In genomic region chr7:44306516-44307240, GRCm38 (mm10) we compare ENCODE assay signal across 8 mouse cellular contexts. TPM values are rescaled to one million over a fixed set of nuclear protein-coding genes. Genes with fewer than 3 reads are reported as not detected.
DNase-seq lines count a peak whose midpoint lies in the region; ATAC-seq and TF ChIP-seq lines count a peak whose summit lies in the region.

Gene Clec11a (minus strand): TSS chr7:44306902.

- peaks cover 56% of the 10 kb centered on the region for H3K27me3 ChIP-seq in heart, embryonic 13.5 days (replicated peaks)
- peaks cover 27% of the 10 kb centered on the region for H3K27me3 ChIP-seq in heart, postnatal 0 days (ENCODE audit: control insufficient read depth, insufficient read depth, low read length)
- H3K27me3 ChIP-seq in liver, embryonic 15.5 days, result peaks cover 63% of the 10 kb centered on the region
- peaks cover 9% of the 10 kb centered on the region for H3K27me3 ChIP-seq in thymus, adult 2 months (ENCODE audit: control insufficient read depth, insufficient read depth, low read length)

- no peak for DNase-seq in heart, adult 8-10 months (ENCODE audit: low spot score)
- peak; percentile 14 for DNase-seq in NIH3T3 (ENCODE audit: low read depth)
- DNase-seq in heart, postnatal 0 days (ENCODE audit: low spot score), result no peak
- DNase-seq in right cerebral cortex, postnatal 36 days (ENCODE audit: low spot score in 2 of 2), result no peak
- DNase-seq in thymus, adult 2 months, result no peak
- DNase-seq in layer of hippocampus, adult 11-12 months (ENCODE audit: low spot score), result no peak

- peaks cover 29% of the 10 kb centered on the region for H3K4me1 ChIP-seq in heart, embryonic 13.5 days
- H3K4me1 ChIP-seq in heart, postnatal 0 days (ENCODE audit: control insufficient read depth, insufficient read depth), result peaks cover 18% of the 10 kb centered on the region
- peaks cover 35% of the 10 kb centered on the region for H3K4me1 ChIP-seq in liver, embryonic 15.5 days (replicated peaks)
- peaks cover 23% of the 10 kb centered on the region for H3K4me1 ChIP-seq in thymus, adult 2 months (replicated peaks; ENCODE audit: control insufficient read depth, insufficient read depth, low read length)

- no peaks in the 10 kb centered on the region for H3K36me3 ChIP-seq in heart, embryonic 13.5 days
- no peaks in the 10 kb centered on the region for H3K36me3 ChIP-seq in heart, postnatal 0 days (replicated peaks; ENCODE audit: control insufficient read depth, insufficient read depth, low read length)
- H3K36me3 ChIP-seq in liver, embryonic 15.5 days (replicated peaks), result no peaks in the 10 kb centered on the region
- no peaks in the 10 kb centered on the region for H3K36me3 ChIP-seq in thymus, adult 2 months (ENCODE audit: control insufficient read depth, insufficient read depth, low read length)

- 54% methylated on average over 6 of the region's 6 CpGs for WGBS in heart, embryonic 13.5 days
- WGBS in heart, postnatal 0 days, result 69% methylated on average over 6 of the region's 6 CpGs
- 46% methylated on average over 6 of the region's 6 CpGs for WGBS in liver, embryonic 15.5 days (ENCODE audit: insufficient replicate concordance)
- 78% methylated on average over 6 of the region's 6 CpGs for WGBS in thymus, adult 2 months

- no peaks in the 10 kb centered on the region for H3K9me3 ChIP-seq in heart, embryonic 13.5 days
- no peaks in the 10 kb centered on the region for H3K9me3 ChIP-seq in heart, postnatal 0 days (replicated peaks; ENCODE audit: control insufficient read depth, low read length)
- no peaks in the 10 kb centered on the region for H3K9me3 ChIP-seq in liver, embryonic 15.5 days (replicated peaks)

- no peak for TF ChIP-seq CTCF in heart, postnatal 0 days (IDR thresholded peaks at IDR 0.05; ENCODE audit: low read depth)
- TF ChIP-seq CTCF in thymus, adult 2 months (IDR thresholded peaks at IDR 0.05; ENCODE audit: borderline replicate concordance, control insufficient read depth, extremely low read depth, insufficient read depth, low read length, poor library complexity), result no peak

- ATAC-seq in heart, embryonic 13.5 days (ENCODE audit: extremely low read depth, insufficient number of reproducible peaks, low FRiP score, low TSS enrichment), result no peak
- no peak for ATAC-seq in heart, postnatal 0 days (ENCODE audit: insufficient read depth, low read depth)
- no peak for ATAC-seq in liver, embryonic 15.5 days (ENCODE audit: insufficient read depth)

- 0 out of 2 replicates have a peak within 1 kb of the TSS, but pooled peaks have one; percentile 31 for H3K27ac ChIP-seq in heart, embryonic 13.5 days (replicated peaks)
- no peak within 1 kb of the TSS for H3K27ac ChIP-seq in heart, postnatal 0 days (ENCODE audit: low read depth)
- H3K27ac ChIP-seq in liver, embryonic 15.5 days (replicated peaks), result no peak within 1 kb of the TSS
- H3K27ac ChIP-seq in thymus, adult 2 months (ENCODE audit: control insufficient read depth, insufficient read depth, low read length), result no peak within 1 kb of the TSS

- TF ChIP-seq POLR2A in thymus, adult 2 months (IDR thresholded peaks at IDR 0.05; ENCODE audit: control insufficient read depth, extremely low read depth, insufficient read depth, low read length, poor library complexity), result no peak

- H3K9ac ChIP-seq in heart, embryonic 13.5 days, result peak within 1 kb of the TSS; percentile 3; the same call in 1 of the 2 replicates
- no peak within 1 kb of the TSS for H3K9ac ChIP-seq in heart, postnatal 0 days (replicated peaks; ENCODE audit: low read depth, low read length)
- no peak within 1 kb of the TSS for H3K9ac ChIP-seq in liver, embryonic 15.5 days

- H3K4me2 ChIP-seq in heart, embryonic 13.5 days, result peak within 1 kb of the TSS; percentile 84
- peak within 1 kb of the TSS; percentile 75 for H3K4me2 ChIP-seq in heart, postnatal 0 days (ENCODE audit: low read depth, low read length)
- peak within 1 kb of the TSS; percentile 89 for H3K4me2 ChIP-seq in liver, embryonic 15.5 days

- TF ChIP-seq EP300 in heart, postnatal 0 days (IDR thresholded peaks at IDR 0.05; ENCODE audit: low read depth), result no peak

- peak within 1 kb of the TSS; percentile 70 for H3K4me3 ChIP-seq in heart, embryonic 13.5 days
- no peak within 1 kb of the TSS for H3K4me3 ChIP-seq in heart, postnatal 0 days (ENCODE audit: low read depth, low read length)
- H3K4me3 ChIP-seq in liver, embryonic 15.5 days (replicated peaks), result peak within 1 kb of the TSS; percentile 64; the same call in 1 of the 2 replicates
- no peak within 1 kb of the TSS for H3K4me3 ChIP-seq in thymus, adult 2 months (ENCODE audit: control insufficient read depth, insufficient read depth, low read length)

RNA-seq across cellular contexts. Expression of gene Clec11a, which starts in this region (rescaled TPM):
- polyA plus RNA-seq in heart, embryonic 13.5 days (2015; fragmentation: Nextera tagmentation; extraction: Ambion mirVana), result 0.67 and 0.71 TPM in 2 replicates
- total RNA-seq in heart, adult 8-10 months (2022), result 1 to 10 TPM in 1 of 4 experiments, under 1 TPM in 3; 0.41 to 1.2 (median 0.67) TPM
- 1.4 and 1.7 TPM in 2 replicates for total RNA-seq in heart, postnatal 0 days (2014; rRNA removed; ENCODE audit: low replicate concordance)
- 1.00 and 1.3 TPM in 2 replicates for polyA plus RNA-seq in heart, postnatal 0 days (2015; fragmentation: Nextera tagmentation; extraction: Ambion mirVana)
- 0.54 and 0.63 TPM in 2 replicates for polyA plus RNA-seq in liver, embryonic 15.5 days (2015; fragmentation: Nextera tagmentation; extraction: Ambion mirVana)
- 2.3 and 3.1 TPM in 2 replicates for polyA plus RNA-seq in thymus, adult 2 months (2012; rRNA removed)

Comparison
In these comparisons a context has a peak if more than half of its experiments do, and no peak if none do; other contexts are left out.
1. H3K4me3 ChIP-seq: peak in heart, embryonic 13.5 days (single experiment) and liver, embryonic 15.5 days (single experiment); none in heart, postnatal 0 days (single experiment) and thymus, adult 2 months (single experiment).
2. Peak in every context shown above with its lines, with median percentiles within 50 percentile points of each other: H3K4me2 ChIP-seq.